Mouse (Mus musculus) lung, adult 2 months (tissue): ENCODE data around the gene Cfd.

Source experiments
- CTCF ChIP-seq: fragments of 200-500 bp; IDR thresholded peaks from 2 replicates; pipeline ENCODE4 v1.5.1; 2011; ENCODE audit warnings: mild to moderate bottlenecking, low read length, control low read depth; ENCODE audit not compliant: insufficient read depth
- POLR2A ChIP-seq: fragments of 200-500 bp; IDR thresholded peaks from 2 replicates; pipeline ENCODE4 v1.6.1; 2011; ENCODE audit warnings: low read depth, mild to moderate bottlenecking, control low read depth, low read length, borderline replicate concordance; ENCODE audit errors: extremely low read depth

- peak; percentile 89 for TF ChIP-seq CTCF
- no peak for TF ChIP-seq POLR2A
These were observed 7.2 kb upstream of the Cfd start for GRCm38 (mm10) chr10:79883297-79884084.
